Mouse (Mus musculus) neural tube, embryonic 11.5 days (tissue): ENCODE measurements around the gene Ubap1. TPM values are rescaled to one million over a fixed set of nuclear protein-coding genes. Genes with fewer than 3 reads are reported as not detected.

Experiments
- ATAC-seq: fragments of 200-750 bp; cut with Nextera tagmentation; 2 replicates; pipeline ENCODE4 v1.8.0; 2017; ENCODE audit warnings: moderate number of reproducible peaks, mild to moderate bottlenecking, moderate TSS enrichment, moderate library complexity; ENCODE audit not compliant: insufficient read depth, low FRiP score, low TSS enrichment
- DNase-seq: peaks from one replicate; pipeline ENCODE4 v3.0.0-alpha.2; 2015; ENCODE audit warnings: low spot score
- H3K27ac ChIP-seq: fragments of 300-500 bp; sonication (generic); 2 replicates; pipeline ENCODE4 v1.5.1; 2014; ENCODE audit warnings: low read depth, mild to moderate bottlenecking, low read length
- H3K27me3 ChIP-seq: fragments of 300-500 bp; sonication (generic); 2 replicates; pipeline ENCODE4 v1.6.1; 2014; ENCODE audit warnings: mild to moderate bottlenecking, low read length, mixed read lengths; ENCODE audit not compliant: control insufficient read depth, insufficient read depth
- H3K36me3 ChIP-seq: fragments of 300-500 bp; sonication (generic); 2 replicates; pipeline ENCODE4 v1.6.1; 2014; ENCODE audit warnings: mild to moderate bottlenecking, low read length, moderate library complexity, mixed read lengths; ENCODE audit not compliant: control insufficient read depth, insufficient read depth
- H3K4me1 ChIP-seq: fragments of 300-500 bp; sonication (generic); 2 replicates; pipeline ENCODE4 v1.6.1; 2014; ENCODE audit warnings: low read length, mixed read lengths; ENCODE audit not compliant: control insufficient read depth, insufficient read depth
- H3K4me2 ChIP-seq: fragments of 300-500 bp; sonication (generic); 2 replicates; pipeline ENCODE4 v1.6.1; 2014; ENCODE audit warnings: low read depth, mild to moderate bottlenecking, moderate library complexity
- H3K4me3 ChIP-seq: fragments of 300-500 bp; sonication (generic); 2 replicates; pipeline ENCODE4 v1.5.1; 2014; ENCODE audit warnings: low read depth, low read length
- H3K9ac ChIP-seq: fragments of 300-500 bp; sonication (generic); 2 replicates; pipeline ENCODE4 v1.6.1; 2014; ENCODE audit warnings: mild to moderate bottlenecking, low read length
- H3K9me3 ChIP-seq: fragments of 300-500 bp; sonication (generic); 2 replicates; pipeline ENCODE4 v1.6.1; 2016; ENCODE audit warnings: low read length; ENCODE audit not compliant: control insufficient read depth
- WGBS: fragments of 180-500 bp; shearing (Covaris S2); extraction: QIAGEN DNeasy Blood & Tissue Kit; methylation state at CpG from one replicate; pipeline ENCODE4 v1.1.7; 2014; 5-methylcytosine and 5-hydroxymethylcytosine counted together
- polyA plus RNA-seq: library from polyadenylated mRNA; unstranded; fragments of >200 nt; fragmentation: Nextera tagmentation; extraction: Ambion mirVana; gene quantifications from 2 replicates; pipeline ENCODE4 v1.2.1, GENCODE M21; 2014

Gene Ubap1
- polyA plus RNA-seq, 1 experiment from 2014 or later = 91.3 TPM

GRCm38 (mm10) chr4:41391015-41391414 lies 42.2 kb downstream of the Ubap1 start:
- peaks cover 5% of the 10 kb centered on the region for H3K36me3 ChIP-seq
- ATAC-seq = no peak
- no peak for DNase-seq

GRCm38 (mm10) chr4:41394651-41395050 lies 45.9 kb downstream of the Ubap1 start:
- 72% methylated on average over 9 of the region's 9 CpGs for WGBS
- DNase-seq (no peak), ATAC-seq (no peak)
- Histone ChIP-seq H3K27me3 (no peaks in the 10 kb centered on the region), H3K36me3 (peaks cover 2% of the 10 kb centered on the region; the same call in 1 of the 2 replicates), H3K4me3 (no peak overlapping the region), H3K27ac (no peak overlapping the region), H3K4me1 (no peaks in the 10 kb centered on the region), H3K9ac (no peak overlapping the region), H3K4me2 (no peak overlapping the region), H3K9me3 (no peaks in the 10 kb centered on the region)

More at GRCm38 (mm10) chr4:41391015-41391414, 42.2 kb downstream of the Ubap1 start:
- Histone ChIP-seq H3K4me1 (no peaks in the 10 kb centered on the region), H3K9me3 (no peaks in the 10 kb centered on the region), H3K27me3 (no peaks in the 10 kb centered on the region), H3K4me3 (no peak overlapping the region), H3K27ac (no peak overlapping the region), H3K4me2 (no peak overlapping the region), H3K9ac (no peak overlapping the region)
- WGBS = 91% methylated on average over 2 of the region's 2 CpGs

GRCm38 (mm10) chr4:41398353-41398752 lies 49.6 kb downstream of the Ubap1 start:
- Histone ChIP-seq H3K27me3 (no peaks in the 10 kb centered on the region), H3K36me3 (no peaks in the 10 kb centered on the region; the same call in 1 of the 2 replicates)
- ATAC-seq = no peak

GRCm38 (mm10) chr4:41399904-41400303 lies 51.1 kb downstream of the Ubap1 start:
- no peaks in the 10 kb centered on the region for H3K36me3 ChIP-seq
- no peak overlapping the region for H3K4me3 ChIP-seq
- no peaks in the 10 kb centered on the region for H3K27me3 ChIP-seq
- H3K4me1 ChIP-seq = no peaks in the 10 kb centered on the region
- H3K9ac ChIP-seq = no peak overlapping the region
- no peak for ATAC-seq
- H3K9me3 ChIP-seq = no peaks in the 10 kb centered on the region
- 89% methylated on average over 5 of the region's 5 CpGs for WGBS
- H3K4me2 ChIP-seq = no peak overlapping the region
- H3K27ac ChIP-seq = no peak overlapping the region
- DNase-seq = no peak

More at GRCm38 (mm10) chr4:41398353-41398752, 49.6 kb downstream of the Ubap1 start:
- 87% methylated on average over 6 of the region's 6 CpGs for WGBS
- DNase-seq = no peak
- Histone ChIP-seq H3K4me2 (no peak overlapping the region), H3K27ac (no peak overlapping the region), H3K4me3 (no peak overlapping the region), H3K9ac (no peak overlapping the region), H3K9me3 (no peaks in the 10 kb centered on the region), H3K4me1 (no peaks in the 10 kb centered on the region)

GRCm38 (mm10) chr4:41401167-41401566 lies 52.4 kb downstream of the Ubap1 start:
- H3K9me3 ChIP-seq = no peaks in the 10 kb centered on the region
- H3K9ac ChIP-seq = no peak overlapping the region
- H3K4me3 ChIP-seq = no peak overlapping the region
- no peaks in the 10 kb centered on the region for H3K27me3 ChIP-seq
- no peaks in the 10 kb centered on the region for H3K4me1 ChIP-seq
- no peak for ATAC-seq
- H3K27ac ChIP-seq = no peak overlapping the region
- no peak overlapping the region for H3K4me2 ChIP-seq
- H3K36me3 ChIP-seq = no peaks in the 10 kb centered on the region
- no peak for DNase-seq

GRCm38 (mm10) chr4:41401573-41401972 lies 52.8 kb downstream of the Ubap1 start:
- H3K9me3 ChIP-seq = no peaks in the 10 kb centered on the region
- DNase-seq (no peak), ATAC-seq (no peak)
- H3K27me3 ChIP-seq = no peaks in the 10 kb centered on the region
- H3K4me2 ChIP-seq = no peak overlapping the region
- H3K9ac ChIP-seq = no peak overlapping the region
- no peak overlapping the region for H3K4me3 ChIP-seq
- H3K4me1 ChIP-seq = no peaks in the 10 kb centered on the region
- H3K36me3 ChIP-seq = no peaks in the 10 kb centered on the region
- WGBS = 93% methylated on average over 5 of the region's 5 CpGs
- H3K27ac ChIP-seq = no peak overlapping the region

- Histone ChIP-seq H3K27ac (no peak overlapping the region), H3K4me2 (no peak overlapping the region), H3K36me3 (no peaks in the 10 kb centered on the region), H3K9ac (no peak overlapping the region), H3K27me3 (no peaks in the 10 kb centered on the region), H3K9me3 (no peaks in the 10 kb centered on the region), H3K4me3 (no peak overlapping the region), H3K4me1 (no peaks in the 10 kb centered on the region)
- ATAC-seq = no peak
- 91% methylated on average over 9 of the region's 9 CpGs for WGBS
- DNase-seq = no peak
Measured at GRCm38 (mm10) chr4:41406597-41406996, 57.8 kb downstream of the Ubap1 start.

- DNase-seq (no peak), ATAC-seq (no peak)
- H3K27me3 ChIP-seq = no peaks in the 10 kb centered on the region
- no peak overlapping the region for H3K27ac ChIP-seq
- no peaks in the 10 kb centered on the region for H3K4me1 ChIP-seq
- H3K9me3 ChIP-seq = no peaks in the 10 kb centered on the region
- H3K4me3 ChIP-seq = no peak overlapping the region
- H3K36me3 ChIP-seq = no peaks in the 10 kb centered on the region
- H3K9ac ChIP-seq = no peak overlapping the region
- no peak overlapping the region for H3K4me2 ChIP-seq
- 88% methylated on average over 2 of the region's 2 CpGs for WGBS
Measured at GRCm38 (mm10) chr4:41407353-41407752, 58.6 kb downstream of the Ubap1 start.

GRCm38 (mm10) chr4:41409341-41409740 lies 60.5 kb downstream of the Ubap1 start:
- H3K36me3 ChIP-seq = no peaks in the 10 kb centered on the region
- H3K4me2 ChIP-seq = no peak overlapping the region
- no peak for DNase-seq
- no peaks in the 10 kb centered on the region for H3K9me3 ChIP-seq
- no peak overlapping the region for H3K27ac ChIP-seq
- 94% methylated on average over 1 of the region's 1 CpGs for WGBS
- ATAC-seq = no peak
- H3K9ac ChIP-seq = no peak overlapping the region
- H3K4me3 ChIP-seq = no peak overlapping the region
- no peaks in the 10 kb centered on the region for H3K27me3 ChIP-seq
- H3K4me1 ChIP-seq = no peaks in the 10 kb centered on the region
